Mouse (Mus musculus): ENCODE results near the gene Chchd3.

- no peak for TF ChIP-seq CTCF (IDR thresholded peaks at IDR 0.05; ENCODE audit: insufficient read depth, low read depth, low read length)
- no peak for TF ChIP-seq POLR2A (IDR thresholded peaks at IDR 0.05; ENCODE audit: insufficient read depth, low read depth, low read length)
Observed at GRCm38 (mm10) chr6:32899061-32899460, 161.0 kb downstream of the Chchd3 start.
